Mouse (Mus musculus): ENCODE measurements around the gene Fam149b. TPM values are rescaled to one million over a fixed set of nuclear protein-coding genes. Genes with fewer than 3 reads are reported as not detected.

Fam149b gene
- total and polyA plus RNA-seq, 3 experiments: 15.8 to 21.9 (median 19.8) TPM

DNA sequence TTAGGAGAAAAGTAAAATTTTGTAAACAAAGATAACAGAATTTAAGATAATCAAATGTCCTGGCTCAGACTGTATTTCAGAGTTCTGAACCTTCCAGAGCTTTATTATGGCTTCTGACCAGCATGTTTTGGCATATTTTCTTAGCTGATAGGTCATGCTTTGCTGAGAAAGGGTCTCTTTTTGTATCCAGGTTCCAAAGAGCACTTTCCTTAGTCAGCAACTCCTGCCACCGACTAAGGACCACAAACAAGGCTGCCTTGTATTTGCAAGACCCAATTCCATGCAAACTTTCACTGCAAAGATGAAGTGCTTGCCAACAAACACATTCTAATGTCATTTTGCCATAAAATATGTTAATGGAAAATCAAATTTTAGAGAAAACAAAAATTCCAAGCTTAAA, 81.9 kb downstream of the Fam149b start:
- no peaks in the 10 kb centered on the region for H3K27me3 ChIP-seq (replicated peaks)
- H3K4me3 ChIP-seq (replicated peaks in 1 of 3; ENCODE audit: low read depth in 2 of 3, low read length in 2 of 3, poor library complexity in 1 of 3): no peak overlapping the region
- no peak overlapping the region for H3K27ac ChIP-seq (ENCODE audit: insufficient read depth, low read depth)
- in situ Hi-C loops (cut with MboI; ENCODE audit: low pct_ligation_motif_present, low pct_unique_long_range_greater_than_20kb, low sequenced_read_pairs): loop anchor here (5.0 kb wide), 2 partner anchors 33 to 83 kb away; partner anchors contain the start of genes Ecd and Fam149b
- H3K9me3 ChIP-seq (replicated peaks; ENCODE audit: low read length): no peaks in the 10 kb centered on the region
- dilution Hi-C loops (cut with MboI; ENCODE audit: extremely low pct_ligation_motif_present, extremely low pct_unique_long_range_greater_than_20kb, low sequenced_read_pairs): no loop called here
- H3K36me3 ChIP-seq (replicated peaks in 1 of 2; ENCODE audit: control insufficient read depth in 1 of 2, insufficient read depth in 1 of 2, low read length in 1 of 2): no peaks in the 10 kb centered on the region
- H3K4me2 ChIP-seq (ENCODE audit: insufficient read depth, low read depth, poor library complexity, severe bottlenecking): no peak overlapping the region
- peaks cover 2 to 5% of the 10 kb centered on the region in 2 experiments; a peak in 3 of 4 replicates for H3K4me1 ChIP-seq (ENCODE audit: control insufficient read depth in 1 of 2, insufficient read depth in 2 of 2)
- no peak overlapping the region for H3K9ac ChIP-seq (ENCODE audit: insufficient read depth, low read depth)
- no peaks in the 10 kb centered on the region for H3K79me2 ChIP-seq (replicated peaks; ENCODE audit: control insufficient read depth, extremely low read depth, insufficient read depth, poor library complexity, severe bottlenecking)
- DNase-seq (ENCODE audit: extremely low read depth): no peak
- TF ChIP-seq JUN (IDR thresholded peaks at IDR 0.05; ENCODE audit: insufficient read depth, low read depth, low read length) (no peak), MAZ (IDR thresholded peaks at IDR 0.05; ENCODE audit: low read depth, low read length) (no peak), HCFC1 (IDR thresholded peaks at IDR 0.05; ENCODE audit: low read depth, low read length) (no peak), SMC3 (IDR thresholded peaks at IDR 0.05; ENCODE audit: low read depth, low read length) (no peak), IRF4 (IDR thresholded peaks at IDR 0.05; ENCODE audit: low read depth, low read length) (no peak), KAT2A (IDR thresholded peaks at IDR 0.05; ENCODE audit: insufficient replicate concordance, low read length) (no peak), JUND (conservative IDR thresholded peaks at IDR 0.05; ENCODE audit: low read depth, low read length) (no peak), ZNF384 (IDR thresholded peaks at IDR 0.05; ENCODE audit: low read depth, low read length) (no peak), POLR2A (IDR thresholded peaks at IDR 0.05; ENCODE audit: low read depth, low read length) (no peak), MEF2A (IDR thresholded peaks at IDR 0.05; ENCODE audit: borderline replicate concordance, low read depth, low read length) (no peak), NELFE (IDR thresholded peaks at IDR 0.05; ENCODE audit: low read depth, low read length) (no peak), POLR2AphosphoS2 (IDR thresholded peaks at IDR 0.05; ENCODE audit: low read depth, low read length) (no peak), CTCF (conservative IDR thresholded peaks at IDR 0.05 in 1 of 2, IDR thresholded peaks at IDR 0.05 in 1 of 2; ENCODE audit: low read depth in 2 of 2, low read length in 2 of 2) (no peak), ZMIZ1 (IDR thresholded peaks at IDR 0.05; ENCODE audit: low read depth, low read length) (no peak)

DNA sequence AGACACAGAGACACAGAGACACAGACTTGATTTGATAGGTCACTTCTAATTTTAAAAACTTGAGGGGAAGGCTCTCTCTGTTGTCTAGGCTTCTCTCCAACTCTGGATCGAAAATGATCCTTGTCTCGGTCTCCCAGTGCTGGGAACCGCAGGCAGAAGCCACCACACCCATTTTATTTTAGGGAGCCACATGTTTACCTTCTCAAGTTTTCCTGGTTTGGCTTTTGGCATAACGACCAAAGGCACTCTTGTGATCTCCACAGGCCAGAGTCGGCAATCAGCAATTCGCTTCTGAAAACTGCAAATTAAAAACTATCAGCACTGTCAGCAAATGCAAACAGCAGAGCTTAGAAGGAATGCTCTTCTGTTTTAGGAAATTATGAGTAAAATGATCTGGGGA, 83.8 kb downstream of the Fam149b start:
- no peaks in the 10 kb centered on the region for H3K27me3 ChIP-seq (replicated peaks)
- no peak overlapping the region for H3K4me2 ChIP-seq (ENCODE audit: insufficient read depth, low read depth, poor library complexity, severe bottlenecking)
- no peak overlapping the region for H3K4me3 ChIP-seq (replicated peaks in 1 of 3; ENCODE audit: low read depth in 2 of 3, low read length in 2 of 3, poor library complexity in 1 of 3)
- dilution Hi-C loops (cut with MboI; ENCODE audit: extremely low pct_ligation_motif_present, extremely low pct_unique_long_range_greater_than_20kb, low sequenced_read_pairs): no loop called here
- no peaks in the 10 kb centered on the region for H3K36me3 ChIP-seq (replicated peaks in 1 of 2; ENCODE audit: control insufficient read depth in 1 of 2, insufficient read depth in 1 of 2, low read length in 1 of 2)
- TF ChIP-seq RCOR1 (conservative IDR thresholded peaks at IDR 0.05; ENCODE audit: low read depth, low read length) (no peak), ZKSCAN1 (IDR thresholded peaks at IDR 0.05; ENCODE audit: borderline replicate concordance, low read depth, low read length) (no peak), ETS1 (conservative IDR thresholded peaks at IDR 0.05; ENCODE audit: low read depth, low read length) (no peak), GABPA (IDR thresholded peaks at IDR 0.05; ENCODE audit: insufficient replicate concordance, low read depth, low read length) (no peak), MAZ (IDR thresholded peaks at IDR 0.05; ENCODE audit: low read depth, low read length) (no peak), ZC3H11A (IDR thresholded peaks at IDR 0.05; ENCODE audit: low read depth, low read length) (no peak), MAFK (IDR thresholded peaks at IDR 0.05; ENCODE audit: insufficient replicate concordance, low read length) (no peak)
- H3K9me3 ChIP-seq (replicated peaks; ENCODE audit: low read length): no peaks in the 10 kb centered on the region
- no peak for DNase-seq (ENCODE audit: extremely low read depth)
- no peak overlapping the region for H3K9ac ChIP-seq (ENCODE audit: insufficient read depth, low read depth)
- H3K4me1 ChIP-seq (ENCODE audit: control insufficient read depth in 1 of 2, insufficient read depth in 2 of 2): peaks cover 14 to 24% of the 10 kb centered on the region in 2 experiments
- H3K27ac ChIP-seq (ENCODE audit: insufficient read depth, low read depth): no peak overlapping the region
- H3K79me2 ChIP-seq (replicated peaks; ENCODE audit: control insufficient read depth, extremely low read depth, insufficient read depth, poor library complexity, severe bottlenecking): no peaks in the 10 kb centered on the region
- in situ Hi-C loops (cut with MboI; ENCODE audit: low pct_ligation_motif_present, low pct_unique_long_range_greater_than_20kb, low sequenced_read_pairs): loop anchor here (5.0 kb wide), 2 partner anchors 34 to 84 kb away; partner anchors contain the start of genes Ecd and Fam149b

Data from CH12.LX (cell line).